Mouse (Mus musculus) c-Kit-positive CD71-positive TER-119-positive erythroid progenitor cells, embryonic 14.5 days (primary cell): ENCODE measurements at regions not wholly inside any gene's neighbourhood (a gene's known extent, or its start where the extent isn't known, plus 50 kb on each side); places are given as distances from the start of the nearest gene placed in this dataset.

Experiments used
- DNase-seq: peaks from one replicate; pipeline ENCODE4 v3.0.0-alpha.2; 2013; ENCODE audit warnings: low spot score

- no peak for DNase-seq
These were observed 51.6 kb upstream of the Foxq1 start for GRCm38 (mm10) chr13:31504316-31504715.

GRCm38 (mm10) chr13:31505386-31505785, 50.5 kb upstream of the Foxq1 start:
- DNase-seq, result no peak
